Mouse (Mus musculus) kidney, adult 2 months (tissue): Measurements from ENCODE around the gene Dtnb.

ENCODE experiments used
- CTCF ChIP-seq: fragments of 200-500 bp; conservative IDR thresholded peaks from 2 replicates; pipeline ENCODE4 v1.5.1; 2011; ENCODE audit warnings: low read depth, mild to moderate bottlenecking, control low read depth, low read length, moderate library complexity, mixed read lengths; ENCODE audit not compliant: insufficient read depth, insufficient read length
- POLR2A ChIP-seq: fragments of 200-500 bp; IDR thresholded peaks from one replicate; pipeline ENCODE4 v1.6.1; 2011; ENCODE audit warnings: low read depth, low read length, control low read depth

DNA sequence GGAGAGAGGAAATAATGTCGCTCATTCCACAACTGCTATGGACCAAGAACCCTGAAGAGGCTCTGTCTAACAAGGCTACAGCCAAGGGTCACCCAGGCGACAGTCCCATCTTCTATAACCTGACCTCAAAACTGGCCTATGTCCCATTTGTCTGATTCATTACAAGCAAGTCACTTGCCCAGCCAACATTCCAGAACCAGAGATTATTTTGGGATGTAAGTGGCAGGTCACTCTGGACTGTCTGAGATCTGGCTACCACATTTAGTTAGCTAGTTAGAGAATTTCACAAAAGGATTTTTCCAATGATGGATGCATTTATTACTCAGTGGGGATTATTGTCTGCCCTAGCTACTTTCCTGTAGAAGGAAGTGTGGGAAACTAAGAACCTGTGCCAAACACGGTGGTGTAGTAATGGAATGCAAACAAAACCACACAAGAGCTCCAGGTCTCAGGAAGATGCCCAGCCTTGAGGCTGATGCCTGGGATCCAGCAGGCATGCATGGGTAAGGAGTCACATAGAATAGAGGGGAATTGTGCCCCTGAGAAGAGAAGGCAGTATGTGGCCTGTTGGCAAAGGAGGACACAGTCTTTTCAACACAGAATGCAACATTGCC is 192.1 kb downstream of the Dtnb start:
- TF ChIP-seq CTCF (no peak), POLR2A (no peak)
